Mouse (Mus musculus) brain, embryonic 14.5 days (tissue): ENCODE results near the gene Notch1.

Experiments
- CTCF ChIP-seq: fragments of 200-500 bp; IDR thresholded peaks from 2 replicates; pipeline ENCODE4 v1.5.1; 2012; ENCODE audit warnings: inconsistent platforms, mild to moderate bottlenecking, moderate library complexity, borderline replicate concordance; ENCODE audit not compliant: insufficient read depth, insufficient read length; ENCODE audit errors: extremely low read depth
- POLR2A ChIP-seq: fragments of 200-500 bp; IDR thresholded peaks from 2 replicates; pipeline ENCODE4 v1.6.1; 2012; ENCODE audit warnings: mild to moderate bottlenecking, inconsistent platforms, borderline replicate concordance; ENCODE audit not compliant: poor library complexity, insufficient read depth, insufficient read length, severe bottlenecking; ENCODE audit errors: extremely low read depth

DNA sequence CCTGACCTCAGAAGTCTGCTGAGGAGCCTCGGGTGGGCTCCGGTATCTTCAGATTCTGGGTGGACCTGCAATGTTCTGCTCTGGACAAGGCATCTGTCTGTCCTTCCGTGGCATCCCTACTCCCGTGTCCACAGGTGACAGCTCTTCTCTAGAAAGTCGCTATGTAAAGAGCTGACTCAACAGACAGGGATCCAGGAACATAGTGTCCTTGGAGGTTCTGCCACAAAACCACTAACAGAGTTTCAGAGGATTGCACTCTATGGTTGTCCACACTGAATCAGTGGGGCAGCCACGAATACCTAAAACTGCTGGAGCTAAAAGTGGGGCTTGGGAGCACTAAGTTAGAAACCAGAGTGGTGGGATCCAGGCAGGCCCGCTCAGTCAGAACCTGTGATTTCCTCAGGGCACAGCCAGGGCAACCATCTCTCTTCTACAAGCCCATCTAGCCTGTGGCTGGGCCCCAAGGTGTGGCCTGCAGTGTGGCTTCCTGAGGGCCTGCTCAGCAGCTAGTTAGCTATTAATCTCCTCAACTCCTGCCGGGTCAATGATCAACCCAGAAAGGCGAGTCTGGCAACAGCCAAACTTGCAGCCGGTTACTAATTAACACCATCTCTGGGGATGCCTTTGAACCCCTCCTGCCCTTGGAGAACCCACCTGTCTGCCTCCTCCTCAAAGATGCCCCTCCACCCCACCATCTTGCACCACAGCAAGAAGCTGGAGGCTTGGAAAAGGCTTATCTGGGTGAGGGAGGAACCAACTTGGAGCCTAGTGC, 34.6 kb downstream of the Notch1 start:
- TF ChIP-seq CTCF (no peak), POLR2A (no peak)
